Mouse (Mus musculus): ENCODE results near the gene Gm21988. TPM values are rescaled to one million over a fixed set of nuclear protein-coding genes. Genes with fewer than 3 reads are reported as not detected.

The Gm21988 gene
- polyA plus RNA-seq (2014; fragmentation: Nextera tagmentation; extraction: Ambion mirVana) = 11.1 and 11.9 TPM in 2 replicates

GRCm38 (mm10) chr11:70239541-70240279 lies at the start of gene Gm21988, which contains the start of gene Rnasek:
Gene Gm21988, minus strand, starts transcription at chr11:70239830.
Gene Rnasek, minus strand, starts transcription at chr11:70239842.
- H3K27me3 ChIP-seq (replicated peaks; ENCODE audit: control insufficient read depth, insufficient read depth, low read length) = no peaks in the 10 kb centered on the region
- DNase-seq (ENCODE audit: low spot score) = peak; percentile 95

GRCm38 (mm10) chr11:70289236-70289635 lies 49.6 kb upstream of the Gm21988 start:
- ATAC-seq (no peak), DNase-seq (ENCODE audit: low spot score) (no peak)
- WGBS = 31% methylated on average over 6 of the region's 6 CpGs
- no peak overlapping the region for H3K4me2 ChIP-seq (ENCODE audit: low read length)
- no peaks in the 10 kb centered on the region for H3K4me1 ChIP-seq (ENCODE audit: control insufficient read depth, insufficient read depth, low read length)
- H3K9ac ChIP-seq (ENCODE audit: low read length) = no peak overlapping the region
- no peaks in the 10 kb centered on the region for H3K9me3 ChIP-seq (replicated peaks; ENCODE audit: control insufficient read depth, low read length)
- no peak overlapping the region for H3K4me3 ChIP-seq (ENCODE audit: low read depth, low read length)
- no peaks in the 10 kb centered on the region for H3K27me3 ChIP-seq (replicated peaks; ENCODE audit: control insufficient read depth, insufficient read depth, low read length)
- H3K27ac ChIP-seq (ENCODE audit: low read depth, low read length) = no peak overlapping the region
- no peaks in the 10 kb centered on the region for H3K36me3 ChIP-seq (ENCODE audit: control insufficient read depth, insufficient read depth, low read length)

More at GRCm38 (mm10) chr11:70239541-70240279, at the start of gene Gm21988, which contains the start of gene Rnasek:
- peak; percentile 43 for ATAC-seq
- H3K27ac ChIP-seq (ENCODE audit: low read depth, low read length) = peak within 1 kb of the TSS; percentile 89; the same call in 1 of the 2 replicates
- under 1% methylated on average over 31 of the region's 35 CpGs for WGBS
- H3K4me3 ChIP-seq (ENCODE audit: low read depth, low read length) = peak within 1 kb of the TSS; percentile 55
- peaks cover 24% of the 10 kb centered on the region for H3K4me1 ChIP-seq (ENCODE audit: control insufficient read depth, insufficient read depth, low read length)
- H3K9me3 ChIP-seq (replicated peaks; ENCODE audit: control insufficient read depth, low read length) = no peaks in the 10 kb centered on the region
- peak within 1 kb of the TSS; percentile 99 for H3K4me2 ChIP-seq (ENCODE audit: low read length)
- peak within 1 kb of the TSS; percentile 72 for H3K9ac ChIP-seq (ENCODE audit: low read length)
- peaks cover 13% of the 10 kb centered on the region for H3K36me3 ChIP-seq (ENCODE audit: control insufficient read depth, insufficient read depth, low read length)

- Histone ChIP-seq H3K27ac (ENCODE audit: low read depth, low read length) (no peak overlapping the region), H3K4me3 (ENCODE audit: low read depth, low read length) (no peak overlapping the region), H3K4me2 (ENCODE audit: low read length) (no peak overlapping the region), H3K36me3 (ENCODE audit: control insufficient read depth, insufficient read depth, low read length) (no peaks in the 10 kb centered on the region), H3K9ac (ENCODE audit: low read length) (no peak overlapping the region), H3K27me3 (replicated peaks; ENCODE audit: control insufficient read depth, insufficient read depth, low read length) (no peaks in the 10 kb centered on the region), H3K9me3 (replicated peaks; ENCODE audit: control insufficient read depth, low read length) (no peaks in the 10 kb centered on the region), H3K4me1 (ENCODE audit: control insufficient read depth, insufficient read depth, low read length) (no peaks in the 10 kb centered on the region)
- no peak for ATAC-seq
- DNase-seq (ENCODE audit: low spot score) = no peak
- 86% methylated on average over 10 of the region's 10 CpGs for WGBS
Observed at GRCm38 (mm10) chr11:70288102-70288501, 48.5 kb upstream of the Gm21988 start.

GRCm38 (mm10) chr11:70285686-70286085 lies 46.1 kb upstream of the Gm21988 start:
- WGBS = 84% methylated on average over 5 of the region's 5 CpGs
- Histone ChIP-seq H3K9ac (ENCODE audit: low read length) (no peak overlapping the region), H3K4me2 (ENCODE audit: low read length) (no peak overlapping the region), H3K9me3 (replicated peaks; ENCODE audit: control insufficient read depth, low read length) (no peaks in the 10 kb centered on the region), H3K4me1 (ENCODE audit: control insufficient read depth, insufficient read depth, low read length) (no peaks in the 10 kb centered on the region), H3K36me3 (ENCODE audit: control insufficient read depth, insufficient read depth, low read length) (no peaks in the 10 kb centered on the region), H3K4me3 (ENCODE audit: low read depth, low read length) (no peak overlapping the region), H3K27ac (ENCODE audit: low read depth, low read length) (no peak overlapping the region), H3K27me3 (replicated peaks; ENCODE audit: control insufficient read depth, insufficient read depth, low read length) (no peaks in the 10 kb centered on the region)
- DNase-seq (ENCODE audit: low spot score) = no peak
- no peak for ATAC-seq

- H3K9me3 ChIP-seq (replicated peaks; ENCODE audit: control insufficient read depth, low read length) = no peaks in the 10 kb centered on the region
- ATAC-seq (no peak), DNase-seq (ENCODE audit: low spot score) (no peak)
- no peaks in the 10 kb centered on the region for H3K4me1 ChIP-seq (ENCODE audit: control insufficient read depth, insufficient read depth, low read length)
- H3K27ac ChIP-seq (ENCODE audit: low read depth, low read length) = no peak overlapping the region
- 89% methylated on average over 3 of the region's 3 CpGs for WGBS
- H3K4me3 ChIP-seq (ENCODE audit: low read depth, low read length) = no peak overlapping the region
- H3K36me3 ChIP-seq (ENCODE audit: control insufficient read depth, insufficient read depth, low read length) = no peaks in the 10 kb centered on the region
- H3K4me2 ChIP-seq (ENCODE audit: low read length) = no peak overlapping the region
- no peak overlapping the region for H3K9ac ChIP-seq (ENCODE audit: low read length)
- H3K27me3 ChIP-seq (replicated peaks; ENCODE audit: control insufficient read depth, insufficient read depth, low read length) = no peaks in the 10 kb centered on the region
Observed at GRCm38 (mm10) chr11:70284757-70285156, 45.1 kb upstream of the Gm21988 start.

- ATAC-seq = no peak
- Histone ChIP-seq H3K4me3 (ENCODE audit: low read depth, low read length) (no peak overlapping the region), H3K4me2 (ENCODE audit: low read length) (no peak overlapping the region), H3K36me3 (ENCODE audit: control insufficient read depth, insufficient read depth, low read length) (no peaks in the 10 kb centered on the region), H3K9ac (ENCODE audit: low read length) (no peak overlapping the region), H3K27me3 (replicated peaks; ENCODE audit: control insufficient read depth, insufficient read depth, low read length) (no peaks in the 10 kb centered on the region), H3K9me3 (replicated peaks; ENCODE audit: control insufficient read depth, low read length) (no peaks in the 10 kb centered on the region), H3K27ac (ENCODE audit: low read depth, low read length) (no peak overlapping the region), H3K4me1 (ENCODE audit: control insufficient read depth, insufficient read depth, low read length) (no peaks in the 10 kb centered on the region)
- no peak for DNase-seq (ENCODE audit: low spot score)
- WGBS = 81% methylated on average over 4 of the region's 4 CpGs
Observed at GRCm38 (mm10) chr11:70283666-70284065, 44.0 kb upstream of the Gm21988 start.

GRCm38 (mm10) chr11:70280441-70280840 lies 40.8 kb upstream of the Gm21988 start:
- H3K9me3 ChIP-seq (replicated peaks; ENCODE audit: control insufficient read depth, low read length) = no peaks in the 10 kb centered on the region
- 55% methylated on average over 3 of the region's 3 CpGs for WGBS
- H3K4me2 ChIP-seq (ENCODE audit: low read length) = no peak overlapping the region
- DNase-seq (ENCODE audit: low spot score) = peak; percentile 16
- H3K27ac ChIP-seq (ENCODE audit: low read depth, low read length) = no peak overlapping the region
- no peaks in the 10 kb centered on the region for H3K27me3 ChIP-seq (replicated peaks; ENCODE audit: control insufficient read depth, insufficient read depth, low read length)
- H3K36me3 ChIP-seq (ENCODE audit: control insufficient read depth, insufficient read depth, low read length) = no peaks in the 10 kb centered on the region
- H3K9ac ChIP-seq (ENCODE audit: low read length) = no peak overlapping the region
- no peak for ATAC-seq
- no peaks in the 10 kb centered on the region for H3K4me1 ChIP-seq (ENCODE audit: control insufficient read depth, insufficient read depth, low read length)
- no peak overlapping the region for H3K4me3 ChIP-seq (ENCODE audit: low read depth, low read length)

GRCm38 (mm10) chr11:70278961-70279360 lies 39.3 kb upstream of the Gm21988 start:
- H3K4me3 ChIP-seq (ENCODE audit: low read depth, low read length) = no peak overlapping the region
- WGBS = 86% methylated on average over 3 of the region's 3 CpGs
- no peak for ATAC-seq
- no peaks in the 10 kb centered on the region for H3K9me3 ChIP-seq (replicated peaks; ENCODE audit: control insufficient read depth, low read length)
- DNase-seq (ENCODE audit: low spot score) = no peak
- no peaks in the 10 kb centered on the region for H3K27me3 ChIP-seq (replicated peaks; ENCODE audit: control insufficient read depth, insufficient read depth, low read length)
- no peaks in the 10 kb centered on the region for H3K36me3 ChIP-seq (ENCODE audit: control insufficient read depth, insufficient read depth, low read length)
- no peak overlapping the region for H3K27ac ChIP-seq (ENCODE audit: low read depth, low read length)
- H3K4me2 ChIP-seq (ENCODE audit: low read length) = no peak overlapping the region
- no peak overlapping the region for H3K9ac ChIP-seq (ENCODE audit: low read length)
- H3K4me1 ChIP-seq (ENCODE audit: control insufficient read depth, insufficient read depth, low read length) = no peaks in the 10 kb centered on the region

- no peaks in the 10 kb centered on the region for H3K9me3 ChIP-seq (replicated peaks; ENCODE audit: control insufficient read depth, low read length)
- H3K4me3 ChIP-seq (ENCODE audit: low read depth, low read length) = no peak overlapping the region
- H3K27ac ChIP-seq (ENCODE audit: low read depth, low read length) = no peak overlapping the region
- ATAC-seq (no peak), DNase-seq (ENCODE audit: low spot score) (no peak)
- H3K27me3 ChIP-seq (replicated peaks; ENCODE audit: control insufficient read depth, insufficient read depth, low read length) = no peaks in the 10 kb centered on the region
- no peaks in the 10 kb centered on the region for H3K4me1 ChIP-seq (ENCODE audit: control insufficient read depth, insufficient read depth, low read length)
- 85% methylated on average over 7 of the region's 7 CpGs for WGBS
- H3K4me2 ChIP-seq (ENCODE audit: low read length) = no peak overlapping the region
- H3K9ac ChIP-seq (ENCODE audit: low read length) = no peak overlapping the region
- H3K36me3 ChIP-seq (ENCODE audit: control insufficient read depth, insufficient read depth, low read length) = no peaks in the 10 kb centered on the region
Observed at GRCm38 (mm10) chr11:70271641-70272040, 32.0 kb upstream of the Gm21988 start.

All from forebrain, embryonic 14.5 days (tissue).